Mouse (Mus musculus) forebrain, embryonic 13.5 days (tissue): ENCODE measurements at regions not wholly inside any gene's neighbourhood (a gene's known extent, or its start where the extent isn't known, plus 50 kb on each side); places are given as distances from the start of the nearest gene placed in this dataset.
A peak's percentile ranks its signal among the peaks of the same experiment; 100 is the strongest.

Source experiments
- ATAC-seq: fragments of 200-750 bp; cut with Nextera tagmentation; 2 replicates; pipeline ENCODE4 v1.8.0; 2017
- H3K27ac ChIP-seq: fragments of 300-500 bp; sonication (generic); 2 replicates; pipeline ENCODE4 v1.5.1; 2015; ENCODE audit warnings: inconsistent platforms, mild to moderate bottlenecking, moderate library complexity
- H3K27me3 ChIP-seq: fragments of 300-500 bp; sonication (generic); 2 replicates; pipeline ENCODE4 v1.6.1; 2015; ENCODE audit warnings: mild to moderate bottlenecking, inconsistent platforms
- H3K36me3 ChIP-seq: fragments of 300-500 bp; sonication (generic); 2 replicates; pipeline ENCODE4 v1.6.1; 2015; ENCODE audit warnings: mild to moderate bottlenecking, inconsistent platforms; ENCODE audit not compliant: poor library complexity, severe bottlenecking
- H3K4me1 ChIP-seq: fragments of 300-500 bp; sonication (generic); 2 replicates; pipeline ENCODE4 v1.6.1; 2015; ENCODE audit warnings: inconsistent platforms
- H3K4me2 ChIP-seq: fragments of 300-500 bp; sonication (generic); 2 replicates; pipeline ENCODE4 v1.6.1; 2015; ENCODE audit warnings: inconsistent platforms, mild to moderate bottlenecking, moderate library complexity
- H3K4me3 ChIP-seq: fragments of 300-500 bp; sonication (generic); 2 replicates; pipeline ENCODE4 v1.5.1; 2015; ENCODE audit warnings: mild to moderate bottlenecking, inconsistent platforms
- H3K9ac ChIP-seq: fragments of 300-500 bp; sonication (generic); 2 replicates; pipeline ENCODE4 v1.6.1; 2015; ENCODE audit warnings: mild to moderate bottlenecking, inconsistent platforms
- H3K9me3 ChIP-seq: fragments of 300-500 bp; sonication (generic); replicated peaks from 2 replicates; pipeline ENCODE4 v1.6.1; 2016; ENCODE audit warnings: inconsistent platforms
- WGBS: fragments of 180-500 bp; shearing (Covaris S2); methylation state at CpG from one replicate; pipeline ENCODE4 v1.1.7; 2015; 5-methylcytosine and 5-hydroxymethylcytosine counted together

DNA sequence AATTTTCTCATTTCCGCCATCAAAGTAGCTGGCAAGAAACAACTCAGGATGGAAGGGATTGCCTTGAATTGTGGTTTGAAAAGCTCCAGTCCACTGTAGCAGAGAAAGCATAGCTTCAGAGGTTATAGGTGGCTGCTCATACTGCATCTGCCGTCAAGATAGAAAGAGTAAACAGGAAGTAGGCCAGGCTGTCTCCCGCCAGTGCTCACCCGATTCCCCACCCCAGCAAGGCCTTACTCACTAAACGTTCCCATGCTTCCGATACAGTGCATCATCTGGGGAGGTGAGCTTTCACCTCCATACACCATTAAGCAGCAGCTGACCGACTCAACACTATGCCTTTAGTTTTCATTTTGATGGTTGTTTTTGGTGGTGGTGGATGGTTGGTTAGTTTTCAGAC is 119.3 kb upstream of the Btg1 start:
- H3K4me1 ChIP-seq = no peaks in the 10 kb centered on the region
- no peak overlapping the region for H3K4me2 ChIP-seq
- ATAC-seq = no peak
- H3K9ac ChIP-seq = no peak overlapping the region
- WGBS = 92% methylated on average over 7 of the region's 7 CpGs
- no peaks in the 10 kb centered on the region for H3K27me3 ChIP-seq
- H3K27ac ChIP-seq = no peak overlapping the region
- no peaks in the 10 kb centered on the region for H3K9me3 ChIP-seq
- no peaks in the 10 kb centered on the region for H3K36me3 ChIP-seq
- no peak overlapping the region for H3K4me3 ChIP-seq

DNA sequence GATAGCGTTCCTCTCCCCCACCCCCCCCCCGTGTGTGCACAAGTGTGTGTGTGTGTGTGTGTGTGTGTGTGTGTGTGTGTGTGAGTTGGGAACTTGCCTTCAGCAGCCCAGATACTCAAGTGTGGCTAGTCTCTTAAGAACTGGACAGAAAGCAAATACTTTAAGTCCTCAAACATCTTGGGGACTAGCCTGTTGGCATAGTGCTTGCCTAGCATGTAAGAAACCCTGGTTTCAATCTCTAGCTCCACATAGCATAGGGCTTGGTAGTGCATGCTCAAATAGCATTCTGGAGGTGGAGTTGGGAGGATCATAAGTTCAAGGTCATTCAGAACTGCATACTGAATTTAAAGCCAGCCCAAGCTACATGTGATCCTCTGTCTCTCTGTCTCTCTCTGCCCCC is 117.5 kb upstream of the Btg1 start:
- H3K4me1 ChIP-seq = no peaks in the 10 kb centered on the region
- no peaks in the 10 kb centered on the region for H3K27me3 ChIP-seq

DNA sequence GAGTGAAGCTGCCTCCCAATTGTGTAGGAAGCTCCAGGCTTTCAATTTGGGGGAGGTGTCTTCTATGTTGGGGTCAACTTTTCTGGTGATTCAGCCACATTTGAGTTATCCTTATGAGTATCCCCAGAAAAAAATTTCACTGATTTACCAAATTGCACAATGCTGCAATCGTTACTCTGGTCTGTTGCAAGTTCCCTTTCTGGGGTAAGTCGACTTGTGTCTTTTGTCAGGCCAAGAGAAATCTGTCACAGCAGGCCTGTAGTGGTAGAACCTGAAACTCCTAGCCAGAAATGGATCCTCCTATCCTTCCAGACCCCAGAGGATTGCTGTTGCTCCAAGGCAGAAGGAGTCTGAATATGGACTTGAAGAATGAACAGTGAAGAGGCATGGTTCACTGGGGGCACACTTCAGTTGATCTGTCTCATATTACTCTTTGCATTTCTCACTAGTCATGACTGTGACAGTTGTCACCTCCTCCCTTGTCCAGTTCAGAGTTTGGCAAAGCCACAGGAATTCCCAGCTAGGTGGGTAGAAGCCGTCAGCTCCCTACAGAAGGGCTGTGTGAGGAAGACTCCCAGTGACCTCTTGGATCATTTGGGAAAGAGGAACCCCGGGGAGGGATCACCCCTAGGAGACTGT is 114.6 kb upstream of the Btg1 start:
- Histone ChIP-seq H3K4me1 (no peaks in the 10 kb centered on the region), H3K27me3 (no peaks in the 10 kb centered on the region), H3K9me3 (no peaks in the 10 kb centered on the region), H3K4me2 (no peak overlapping the region), H3K36me3 (no peaks in the 10 kb centered on the region), H3K4me3 (no peak overlapping the region), H3K9ac (no peak overlapping the region), H3K27ac (no peak overlapping the region)
- WGBS = 83% methylated on average over 4 of the region's 4 CpGs
- no peak for ATAC-seq

More for the DNA sequence above, 117.5 kb upstream of the Btg1 start:
- no peaks in the 10 kb centered on the region for H3K9me3 ChIP-seq
- 93% methylated on average over 2 of the region's 2 CpGs for WGBS
- H3K9ac ChIP-seq = no peak overlapping the region
- no peaks in the 10 kb centered on the region for H3K36me3 ChIP-seq
- ATAC-seq = no peak
- no peak overlapping the region for H3K4me2 ChIP-seq
- no peak overlapping the region for H3K4me3 ChIP-seq
- H3K27ac ChIP-seq = no peak overlapping the region

DNA sequence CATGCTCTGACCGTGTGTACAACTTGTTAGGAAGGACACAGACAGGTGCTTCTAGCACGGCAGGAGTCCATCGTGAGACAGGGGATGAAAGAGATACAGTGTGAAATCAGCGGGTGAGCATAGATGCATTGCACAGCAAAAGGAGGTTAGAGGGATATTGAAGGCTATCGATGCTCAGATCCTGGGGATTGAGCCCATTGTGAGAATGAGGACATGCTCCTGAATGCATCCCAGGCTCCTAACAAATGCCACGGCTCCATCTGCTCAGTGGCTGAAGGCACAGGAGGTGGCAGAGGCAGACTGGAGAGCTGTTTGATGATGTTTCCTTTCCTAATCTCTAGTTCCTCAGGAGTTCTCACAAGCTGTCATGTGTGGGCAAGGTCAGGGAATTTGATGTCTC is 114.1 kb upstream of the Btg1 start:
- Histone ChIP-seq H3K27ac (no peak overlapping the region), H3K4me3 (no peak overlapping the region), H3K27me3 (no peaks in the 10 kb centered on the region), H3K4me1 (no peaks in the 10 kb centered on the region), H3K9ac (no peak overlapping the region), H3K36me3 (no peaks in the 10 kb centered on the region), H3K4me2 (no peak overlapping the region), H3K9me3 (no peaks in the 10 kb centered on the region)
- 76% methylated on average over 6 of the region's 6 CpGs for WGBS
- no peak for ATAC-seq

DNA sequence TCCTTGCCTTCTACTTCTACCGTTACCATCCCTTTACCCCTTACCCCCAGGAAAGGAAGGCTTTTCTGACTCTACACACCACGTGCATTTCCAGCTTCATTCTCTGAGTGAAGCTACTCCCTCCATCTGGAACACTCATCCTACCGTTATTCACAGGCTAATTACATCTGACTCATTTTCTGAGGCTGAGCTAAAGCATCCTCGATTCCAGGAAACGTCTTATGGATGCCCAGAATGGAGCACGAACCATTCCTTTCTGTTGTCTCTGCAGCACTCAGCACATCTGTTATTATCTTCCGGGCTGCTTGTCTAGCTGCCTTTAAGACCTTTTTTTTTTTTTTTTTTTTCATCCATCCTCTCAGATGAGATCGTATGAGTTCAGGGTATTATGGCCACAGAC is 112.5 kb upstream of the Btg1 start:
- Histone ChIP-seq H3K4me3 (no peak overlapping the region), H3K9me3 (no peaks in the 10 kb centered on the region), H3K4me2 (no peak overlapping the region), H3K27me3 (no peaks in the 10 kb centered on the region), H3K27ac (no peak overlapping the region), H3K36me3 (no peaks in the 10 kb centered on the region), H3K9ac (no peak overlapping the region), H3K4me1 (no peaks in the 10 kb centered on the region)
- WGBS = 86% methylated on average over 8 of the region's 8 CpGs
- no peak for ATAC-seq

DNA sequence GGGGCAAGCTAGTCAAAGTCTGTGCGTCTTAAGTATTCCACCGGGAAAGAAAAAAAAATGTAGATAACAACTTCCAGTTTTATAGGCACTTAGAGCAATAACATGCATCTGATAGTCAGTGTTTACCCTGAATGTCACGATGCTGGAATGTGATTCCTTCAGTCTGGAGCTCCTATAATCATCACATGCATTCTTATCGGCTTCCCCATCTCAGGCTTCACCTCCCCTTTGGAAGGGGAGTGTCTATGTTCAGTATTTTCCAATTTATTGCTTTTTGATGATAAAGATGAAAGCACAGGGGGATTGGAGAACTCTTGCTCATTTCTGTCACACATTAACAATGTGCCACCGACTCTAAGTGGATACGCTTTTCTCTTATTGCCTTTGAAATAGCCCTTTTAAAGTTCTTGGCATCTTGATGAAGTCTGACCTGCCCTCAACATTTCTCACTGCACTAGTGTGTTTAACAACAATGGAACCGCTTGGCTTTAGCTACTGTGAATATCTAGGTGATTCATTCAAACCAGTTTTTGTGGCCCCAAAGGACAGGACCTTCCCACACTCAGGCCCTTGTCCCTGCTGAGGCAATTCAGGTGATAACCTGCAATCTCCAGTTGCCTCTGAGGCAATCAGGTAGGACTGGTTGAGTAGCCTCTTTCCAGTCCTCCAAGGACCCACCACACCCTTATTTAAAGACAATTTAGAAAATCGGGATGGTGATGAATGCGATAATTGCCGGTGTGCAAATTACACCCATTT is 101.5 kb upstream of the Btg1 start:
- H3K4me3 ChIP-seq = no peak overlapping the region
- WGBS = 87% methylated on average over 10 of the region's 10 CpGs

DNA sequence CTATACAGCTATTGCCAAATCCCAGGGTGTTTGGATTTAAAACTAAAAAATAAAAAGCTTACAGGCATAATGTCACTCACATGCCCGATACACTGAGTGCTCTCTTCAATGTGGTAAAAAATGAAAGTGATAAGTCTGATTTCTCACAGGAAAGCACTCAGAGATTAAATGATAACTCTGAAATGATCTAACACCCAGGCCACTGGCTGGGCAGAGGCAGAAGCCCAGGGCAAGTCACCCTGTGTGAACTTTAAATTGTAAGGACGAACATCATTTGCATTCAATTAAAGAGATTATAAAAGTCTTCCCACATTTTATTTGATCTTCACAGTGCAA is 100.9 kb upstream of the Btg1 start:
- no peaks in the 10 kb centered on the region for H3K4me1 ChIP-seq
- H3K36me3 ChIP-seq = no peaks in the 10 kb centered on the region
- H3K9me3 ChIP-seq = no peaks in the 10 kb centered on the region
- H3K9ac ChIP-seq = no peak overlapping the region
- no peak overlapping the region for H3K4me3 ChIP-seq
- ATAC-seq = no peak
- no peak overlapping the region for H3K27ac ChIP-seq
- H3K4me2 ChIP-seq = no peak overlapping the region
- H3K27me3 ChIP-seq = no peaks in the 10 kb centered on the region
- 89% methylated on average over 2 of the region's 2 CpGs for WGBS

More for the DNA sequence above, 101.5 kb upstream of the Btg1 start:
- H3K27ac ChIP-seq = no peak overlapping the region
- H3K9me3 ChIP-seq = no peaks in the 10 kb centered on the region
- no peak overlapping the region for H3K4me2 ChIP-seq
- H3K36me3 ChIP-seq = no peaks in the 10 kb centered on the region
- no peak for ATAC-seq
- no peaks in the 10 kb centered on the region for H3K4me1 ChIP-seq
- H3K27me3 ChIP-seq = no peaks in the 10 kb centered on the region
- H3K9ac ChIP-seq = no peak overlapping the region

DNA sequence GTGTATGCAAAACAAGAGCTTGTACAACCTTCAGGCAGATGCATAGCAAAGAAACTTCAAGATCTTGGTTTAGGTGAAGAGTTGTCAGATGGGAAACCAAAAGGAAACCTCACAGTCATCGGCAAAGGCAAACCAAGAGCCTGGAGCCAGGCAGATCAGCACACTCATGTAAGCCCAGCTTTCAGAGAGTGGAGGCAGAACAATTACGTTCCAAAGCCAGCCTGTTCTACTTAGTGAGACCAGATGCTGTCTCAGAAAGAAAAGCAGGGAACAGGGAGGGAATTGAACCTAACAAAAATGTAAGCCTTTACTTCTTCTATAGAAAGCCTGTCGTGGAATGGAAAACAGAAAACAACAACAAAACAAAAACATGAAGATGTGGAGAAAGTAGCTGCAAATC is 97.4 kb upstream of the Btg1 start:
- WGBS = 77% methylated on average over 3 of the region's 3 CpGs
- H3K27ac ChIP-seq = no peak overlapping the region
- H3K4me1 ChIP-seq = peaks cover 8% of the 10 kb centered on the region; the same call in 1 of the 2 replicates
- no peaks in the 10 kb centered on the region for H3K36me3 ChIP-seq
- H3K27me3 ChIP-seq = no peaks in the 10 kb centered on the region
- ATAC-seq = no peak
- H3K9ac ChIP-seq = no peak overlapping the region
- no peak overlapping the region for H3K4me2 ChIP-seq
- no peaks in the 10 kb centered on the region for H3K9me3 ChIP-seq
- no peak overlapping the region for H3K4me3 ChIP-seq

DNA sequence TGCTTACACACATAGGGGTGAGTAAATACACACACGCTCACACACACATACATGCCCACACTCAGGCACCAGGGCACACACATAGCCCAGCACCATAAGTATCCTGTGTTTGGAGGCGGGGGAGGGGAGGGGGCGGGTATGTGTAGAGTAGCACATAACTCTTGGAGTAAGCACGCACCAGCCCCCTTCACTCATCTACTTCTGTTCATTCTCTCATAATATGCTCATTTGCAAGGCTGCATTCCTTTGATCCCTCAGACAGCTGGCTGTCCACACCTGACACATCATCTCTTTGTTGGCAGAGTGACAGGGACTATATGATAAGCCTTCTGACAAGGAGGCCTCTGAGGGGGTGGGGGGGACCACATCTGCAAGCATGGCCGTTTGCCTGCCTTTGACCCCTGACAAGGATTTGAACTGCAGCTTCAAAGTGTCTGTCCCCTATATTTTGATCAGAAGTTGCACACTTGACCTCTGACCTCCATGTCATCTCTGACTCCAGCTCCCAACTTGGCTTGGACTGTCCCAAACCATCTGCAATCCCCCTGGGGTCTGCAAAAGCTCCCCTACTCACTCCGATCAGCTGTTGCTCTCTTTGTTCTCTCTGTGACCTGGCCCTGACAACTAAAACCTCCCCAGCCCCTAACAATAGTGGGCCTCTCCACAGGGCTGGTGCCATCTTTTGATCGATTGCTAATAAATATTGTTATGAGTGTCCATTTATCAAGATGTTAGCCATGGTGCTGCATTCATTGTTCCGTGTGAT is 95.6 kb upstream of the Btg1 start:
- 0 out of 2 replicates have a peak, but pooled peaks have one; percentile 19 for ATAC-seq
- Histone ChIP-seq H3K9me3 (no peaks in the 10 kb centered on the region), H3K4me1 (peaks cover 11% of the 10 kb centered on the region; the same call in 1 of the 2 replicates), H3K4me2 (no peak overlapping the region), H3K9ac (no peak overlapping the region), H3K27me3 (no peaks in the 10 kb centered on the region), H3K4me3 (no peak overlapping the region), H3K36me3 (no peaks in the 10 kb centered on the region), H3K27ac (no peak overlapping the region)
- WGBS = 75% methylated on average over 8 of the region's 8 CpGs

DNA sequence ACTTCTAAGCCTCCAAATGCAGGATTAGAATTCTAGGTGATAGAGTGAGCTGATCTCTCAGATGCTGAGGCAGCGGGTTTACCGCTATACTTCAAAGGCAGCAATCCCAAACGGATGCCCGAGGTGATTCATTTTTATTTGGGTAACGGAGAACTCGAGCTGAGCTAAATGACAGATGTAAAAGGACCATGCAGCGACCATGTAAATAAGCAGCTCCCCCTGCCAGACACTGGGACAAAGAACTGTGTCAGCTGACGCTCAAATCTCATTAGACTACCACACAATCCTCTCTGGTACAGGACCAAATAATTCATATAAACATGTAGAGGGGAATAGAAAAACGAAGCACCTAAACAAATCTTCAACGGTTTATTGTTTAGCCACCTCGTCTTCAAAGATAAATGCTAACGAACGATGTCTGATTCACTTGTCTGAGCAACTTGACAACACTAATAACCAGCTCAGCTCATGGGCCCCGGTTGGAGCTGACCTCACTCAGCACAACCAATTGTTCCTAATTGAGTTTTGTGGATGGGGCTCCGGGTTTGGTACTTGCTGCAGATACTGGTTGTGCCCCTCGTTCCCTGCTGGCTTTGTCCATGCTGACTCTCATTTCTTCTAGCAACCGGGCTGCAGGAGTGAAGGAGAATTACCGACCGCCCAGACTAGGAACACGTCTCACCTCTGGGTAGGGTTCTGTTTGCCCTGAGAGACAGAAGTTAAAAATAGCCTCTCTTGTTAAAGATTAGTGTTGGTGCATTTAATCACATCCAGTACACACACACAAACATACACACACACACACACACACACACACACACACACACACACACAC is 92.6 kb upstream of the Btg1 start:
- Histone ChIP-seq H3K4me1 (peaks cover 11% of the 10 kb centered on the region; the same call in 1 of the 2 replicates), H3K4me3 (peak overlapping the region; percentile 17; the same call in 1 of the 2 replicates), H3K9me3 (no peaks in the 10 kb centered on the region), H3K9ac (peak overlapping the region; percentile 52), H3K4me2 (peak overlapping the region; percentile 52), H3K36me3 (no peaks in the 10 kb centered on the region), H3K27ac (peak overlapping the region; percentile 70), H3K27me3 (no peaks in the 10 kb centered on the region)
- peak; percentile 89 for ATAC-seq
- WGBS = 3% methylated on average over 20 of the region's 20 CpGs

DNA sequence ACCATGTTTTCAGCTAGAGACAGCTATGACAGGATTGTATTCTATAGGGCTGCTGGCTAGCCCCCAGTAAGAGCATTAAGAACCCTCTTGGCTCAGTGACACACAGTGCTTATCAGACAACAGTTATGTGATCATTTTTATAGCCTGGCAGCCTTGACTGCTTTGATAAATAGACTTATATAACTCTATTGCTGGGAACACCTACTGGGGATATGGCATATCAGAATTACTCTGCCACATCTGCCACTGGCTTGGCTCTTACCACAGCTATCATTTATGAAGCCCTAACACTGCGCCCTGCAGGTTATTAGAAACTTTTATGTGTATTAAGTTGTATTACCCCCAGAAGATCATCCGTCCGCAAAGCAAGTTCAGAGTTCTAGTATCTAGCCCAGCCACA is 88.9 kb upstream of the Btg1 start:
- H3K27ac ChIP-seq = no peak overlapping the region
- no peak overlapping the region for H3K4me3 ChIP-seq
- H3K9me3 ChIP-seq = no peaks in the 10 kb centered on the region
- no peak for ATAC-seq
- WGBS = 95% methylated on average over 3 of the region's 3 CpGs
- H3K4me2 ChIP-seq = no peak overlapping the region
- no peaks in the 10 kb centered on the region for H3K36me3 ChIP-seq
- no peaks in the 10 kb centered on the region for H3K27me3 ChIP-seq
- peaks cover 11% of the 10 kb centered on the region; the same call in 1 of the 2 replicates for H3K4me1 ChIP-seq
- H3K9ac ChIP-seq = no peak overlapping the region
